Mouse (Mus musculus) lung, embryonic 15.5 days (tissue): Measurements from ENCODE around the gene Ptges3. TPM values are rescaled to one million over a fixed set of nuclear protein-coding genes. Genes with fewer than 3 reads are reported as not detected.
"Not testable (repeated sequence)": the region's sequence is repeated elsewhere in the genome, so short reads cannot be mapped to it uniquely, and the experiment has no call there.

ENCODE experiments used
- ATAC-seq: fragments of 200-750 bp; cut with Nextera tagmentation; 2 replicates; pipeline ENCODE4 v1.8.0; 2017; ENCODE audit warnings: moderate number of reproducible peaks, borderline replicate concordance; ENCODE audit not compliant: low FRiP score, low TSS enrichment; ENCODE audit errors: extremely low read depth
- H3K27ac ChIP-seq: fragments of 300-500 bp; sonication (generic); 2 replicates; pipeline ENCODE4 v1.5.1; 2015; ENCODE audit warnings: moderate library complexity, mild to moderate bottlenecking, inconsistent platforms
- H3K27me3 ChIP-seq: fragments of 300-500 bp; sonication (generic); 2 replicates; pipeline ENCODE4 v1.6.1; 2015; ENCODE audit warnings: inconsistent platforms
- H3K36me3 ChIP-seq: fragments of 300-500 bp; sonication (generic); 2 replicates; pipeline ENCODE4 v1.6.1; 2015; ENCODE audit warnings: inconsistent platforms
- H3K4me1 ChIP-seq: fragments of 300-500 bp; sonication (generic); 2 replicates; pipeline ENCODE4 v1.6.1; 2015; ENCODE audit warnings: inconsistent platforms
- H3K4me2 ChIP-seq: fragments of 300-500 bp; sonication (generic); 2 replicates; pipeline ENCODE4 v1.6.1; 2015; ENCODE audit warnings: inconsistent platforms, mild to moderate bottlenecking, moderate library complexity
- H3K4me3 ChIP-seq: fragments of 300-500 bp; sonication (generic); 2 replicates; pipeline ENCODE4 v1.5.1; 2015; ENCODE audit warnings: mild to moderate bottlenecking, inconsistent platforms
- H3K9ac ChIP-seq: fragments of 300-500 bp; sonication (generic); 2 replicates; pipeline ENCODE4 v1.6.1; 2015; ENCODE audit warnings: inconsistent platforms
- H3K9me3 ChIP-seq: fragments of 300-500 bp; sonication (generic); 2 replicates; pipeline ENCODE4 v1.6.1; 2016; ENCODE audit warnings: inconsistent platforms
- WGBS: fragments of 180-500 bp; shearing (Covaris S2); methylation state at CpG from one replicate; pipeline ENCODE4 v1.1.7; 2015; 5-methylcytosine and 5-hydroxymethylcytosine counted together
- polyA plus RNA-seq: library from polyadenylated mRNA; unstranded; fragments of >200 nt; fragmentation: Nextera tagmentation; extraction: Ambion mirVana; gene quantifications from 2 replicates; pipeline ENCODE4 v1.2.1, GENCODE M21; 2015

Gene Ptges3
- polyA plus RNA-seq, 1 experiment from 2014 or later = 550 TPM

- no peak overlapping the region for H3K4me2 ChIP-seq
- no peak for ATAC-seq
- H3K4me1 ChIP-seq = peaks cover 34% of the 10 kb centered on the region
- no peaks in the 10 kb centered on the region for H3K9me3 ChIP-seq
- no peak overlapping the region for H3K27ac ChIP-seq
- no peak overlapping the region for H3K4me3 ChIP-seq
- 85% methylated on average over 5 of the region's 5 CpGs for WGBS
- H3K9ac ChIP-seq = no peak overlapping the region
- no peaks in the 10 kb centered on the region for H3K27me3 ChIP-seq
- peaks cover 51% of the 10 kb centered on the region for H3K36me3 ChIP-seq
Measured at GRCm38 (mm10) chr10:128040293-128040692, 18.5 kb upstream of the Ptges3 start.

- Histone ChIP-seq H3K4me2 (no peak overlapping the region), H3K9me3 (no peaks in the 10 kb centered on the region), H3K4me1 (peaks cover 34% of the 10 kb centered on the region), H3K9ac (no peak overlapping the region), H3K27me3 (no peaks in the 10 kb centered on the region), H3K27ac (no peak overlapping the region), H3K4me3 (no peak overlapping the region), H3K36me3 (peaks cover 64% of the 10 kb centered on the region)
- no peak for ATAC-seq
- 72% methylated on average over 4 of the region's 4 CpGs for WGBS
Measured at GRCm38 (mm10) chr10:128041636-128042035, 17.1 kb upstream of the Ptges3 start.

GRCm38 (mm10) chr10:128042466-128042865 is 16.3 kb upstream of the Ptges3 start:
- Histone ChIP-seq H3K27ac (no peak overlapping the region), H3K9ac (no peak overlapping the region), H3K4me2 (no peak overlapping the region), H3K27me3 (no peaks in the 10 kb centered on the region), H3K4me3 (no peak overlapping the region), H3K36me3 (peaks cover 71% of the 10 kb centered on the region), H3K9me3 (no peaks in the 10 kb centered on the region), H3K4me1 (peaks cover 29% of the 10 kb centered on the region)
- 86% methylated on average over 3 of the region's 3 CpGs for WGBS
- ATAC-seq = no peak

- Histone ChIP-seq H3K9ac (no peak overlapping the region), H3K4me2 (no peak overlapping the region), H3K27ac (no peak overlapping the region), H3K36me3 (peaks cover 78% of the 10 kb centered on the region), H3K4me3 (no peak overlapping the region), H3K27me3 (no peaks in the 10 kb centered on the region), H3K4me1 (peaks cover 23% of the 10 kb centered on the region), H3K9me3 (no peaks in the 10 kb centered on the region)
- 56% methylated on average over 3 of the region's 3 CpGs for WGBS
- ATAC-seq = no peak
Measured at GRCm38 (mm10) chr10:128043041-128043835, 15.5 kb upstream of the Ptges3 start.

GRCm38 (mm10) chr10:128048157-128048556 is 10.6 kb upstream of the Ptges3 start:
- WGBS = 96% methylated on average over 8 of the region's 8 CpGs
- Histone ChIP-seq H3K4me2 (no peak overlapping the region), H3K27ac (no peak overlapping the region), H3K4me1 (0 out of 2 replicates have a peak, but pooled peaks cover 6% of the 10 kb centered on the region), H3K4me3 (no peak overlapping the region), H3K9ac (no peak overlapping the region), H3K9me3 (no peaks in the 10 kb centered on the region), H3K27me3 (no peaks in the 10 kb centered on the region), H3K36me3 (peaks cover 83% of the 10 kb centered on the region)
- no peak for ATAC-seq

GRCm38 (mm10) chr10:128049741-128050140 is 9.0 kb upstream of the Ptges3 start:
- Histone ChIP-seq H3K36me3 (peaks cover 67% of the 10 kb centered on the region), H3K4me3 (no peak overlapping the region), H3K4me1 (0 out of 2 replicates have a peak, but pooled peaks cover 4% of the 10 kb centered on the region), H3K27me3 (no peaks in the 10 kb centered on the region), H3K9me3 (no peaks in the 10 kb centered on the region), H3K9ac (no peak overlapping the region), H3K4me2 (no peak overlapping the region), H3K27ac (no peak overlapping the region)
- ATAC-seq = no peak; the same call in 1 of the 2 replicates
- 97% methylated on average over 2 of the region's 2 CpGs for WGBS

- no peak for ATAC-seq
- no peak overlapping the region for H3K9ac ChIP-seq
- H3K4me2 ChIP-seq = no peak overlapping the region
- WGBS = 82% methylated on average over 2 of the region's 2 CpGs
- H3K4me3 ChIP-seq = no peak overlapping the region
- no peaks in the 10 kb centered on the region for H3K27me3 ChIP-seq
- no peaks in the 10 kb centered on the region for H3K9me3 ChIP-seq
- H3K4me1 ChIP-seq = no peaks in the 10 kb centered on the region
- H3K27ac ChIP-seq = no peak overlapping the region
- H3K36me3 ChIP-seq = peaks cover 61% of the 10 kb centered on the region
Measured at GRCm38 (mm10) chr10:128050355-128050754, 8.4 kb upstream of the Ptges3 start.

GRCm38 (mm10) chr10:128051589-128051988 is 7.2 kb upstream of the Ptges3 start:
- Histone ChIP-seq H3K9ac (no peak overlapping the region), H3K27ac (no peak overlapping the region), H3K4me2 (no peak overlapping the region), H3K9me3 (no peaks in the 10 kb centered on the region), H3K27me3 (no peaks in the 10 kb centered on the region), H3K4me3 (no peak overlapping the region), H3K36me3 (peaks cover 49% of the 10 kb centered on the region), H3K4me1 (no peaks in the 10 kb centered on the region)
- 95% methylated on average over 5 of the region's 5 CpGs for WGBS
- no peak for ATAC-seq

- not testable (repeated sequence) for H3K9ac ChIP-seq, H3K27me3 ChIP-seq, H3K9me3 ChIP-seq, H3K4me3 ChIP-seq, ATAC-seq, H3K27ac ChIP-seq, H3K4me2 ChIP-seq, H3K4me1 ChIP-seq
- H3K36me3 ChIP-seq = peaks cover 44% of the 10 kb centered on the region
- WGBS = 95% methylated on average over 1 of the region's 2 CpGs
Measured at GRCm38 (mm10) chr10:128052136-128052535, 6.6 kb upstream of the Ptges3 start.

GRCm38 (mm10) chr10:128053001-128053400 is 5.8 kb upstream of the Ptges3 start:
- Histone ChIP-seq H3K4me2 (no peak overlapping the region), H3K9me3 (no peaks in the 10 kb centered on the region), H3K36me3 (peaks cover 36% of the 10 kb centered on the region), H3K27ac (no peak overlapping the region), H3K4me1 (0 out of 2 replicates have a peak, but pooled peaks cover 5% of the 10 kb centered on the region), H3K4me3 (no peak overlapping the region), H3K9ac (no peak overlapping the region), H3K27me3 (no peaks in the 10 kb centered on the region)
- no peak for ATAC-seq
- WGBS = 88% methylated on average over 8 of the region's 8 CpGs

GRCm38 (mm10) chr10:128058184-128058583 is 570 bp upstream of the Ptges3 start:
- Histone ChIP-seq H3K4me1 (peaks cover 25% of the 10 kb centered on the region), H3K27ac (peak overlapping the region; percentile 99), H3K9ac (peak overlapping the region; percentile 86), H3K27me3 (no peaks in the 10 kb centered on the region), H3K4me3 (peak overlapping the region; percentile 94), H3K4me2 (peak overlapping the region; percentile 67), H3K9me3 (no peaks in the 10 kb centered on the region), H3K36me3 (peaks cover 5% of the 10 kb centered on the region; the same call in 1 of the 2 replicates)
- 0 out of 2 replicates have a peak, but pooled peaks have one; percentile 13 for ATAC-seq
- under 1% methylated on average over 18 of the region's 18 CpGs for WGBS

GRCm38 (mm10) chr10:128059207-128059981 is 640 bp downstream of the Ptges3 start:
- peak; percentile 71 for ATAC-seq
- Histone ChIP-seq H3K4me2 (peak overlapping the region; percentile 67), H3K27me3 (no peaks in the 10 kb centered on the region), H3K36me3 (peaks cover 13% of the 10 kb centered on the region), H3K27ac (peak overlapping the region; percentile 99), H3K4me1 (peaks cover 25% of the 10 kb centered on the region), H3K9ac (peak overlapping the region; percentile 86), H3K4me3 (peak overlapping the region; percentile 94), H3K9me3 (no peaks in the 10 kb centered on the region)
- under 1% methylated on average over 62 of the region's 62 CpGs for WGBS
